26 mouse cellular contexts compared by ENCODE assay signal in genomic region chr11:71764743-71765142, GRCm38 (mm10). TPM values are rescaled to one million over a fixed set of nuclear protein-coding genes. Genes with fewer than 3 reads are reported as not detected.
A peak's percentile ranks its signal among the peaks of the same experiment; 100 is the strongest.
DNase-seq lines count a peak whose midpoint lies in the region; ATAC-seq and TF ChIP-seq lines count a peak whose summit lies in the region.
"Had no signal": no experiment of that assay in that cellular context is flagged by ENCODE, and none has a peak within 500 bp of the region (broad histone marks: within the 10 kb centered on the region; RNA-seq: fewer than 3 reads in every experiment).

No protein-coding gene starts in this region.

- intact Hi-C loops in gastrocnemius, adult 2 months (cut with DNase I) = no loop called here

- DNase-seq in forebrain, embryonic 10.5 days (ENCODE audit: extremely low spot score, low spot score) = no peak
- DNase-seq in hindbrain, postnatal 0 days (ENCODE audit: low spot score) = no peak
- no peak for DNase-seq in gastrocnemius, adult 2 months
- DNase-seq in frontal cortex, postnatal 10 days (ENCODE audit: low spot score in 2 of 2) = no peak
- DNase-seq: cerebellum, adult 11 months; cerebellum, adult 9-11 months; gastrocnemius, postnatal 25 days; heart, postnatal 4 days; kidney, adult 8-10 months; kidney, postnatal 10 days; lung, adult 18-20 months; lung, postnatal 14 days; right cerebral cortex, adult 18-20 months; thymus, postnatal 25 days had no signal

- no peak overlapping the region for H3K4me2 ChIP-seq in forebrain, embryonic 12.5 days
- H3K4me2 ChIP-seq in hindbrain, embryonic 13.5 days = no peak overlapping the region
- no peak overlapping the region for H3K4me2 ChIP-seq in hindbrain, postnatal 0 days (ENCODE audit: low read depth, low read length)
- H3K4me2 ChIP-seq in neural tube, embryonic 13.5 days = no peak overlapping the region
- H3K4me2 ChIP-seq in neural tube, embryonic 15.5 days = no peak overlapping the region
- H3K4me2 ChIP-seq: heart, embryonic 15.5 days; intestine, embryonic 15.5 days; limb, embryonic 13.5 days; liver, embryonic 12.5 days; stomach, embryonic 15.5 days had no signal

- TF ChIP-seq CTCF in hindbrain, postnatal 0 days (IDR thresholded peaks at IDR 0.05; ENCODE audit: low read depth) = no peak
- TF ChIP-seq CTCF in gastrocnemius, adult 2 months (IDR thresholded peaks at IDR 0.05) = no peak

- peaks cover 85% of the 10 kb centered on the region for H3K36me3 ChIP-seq in forebrain, embryonic 10.5 days (replicated peaks)
- peaks cover 54% of the 10 kb centered on the region for H3K36me3 ChIP-seq in forebrain, embryonic 12.5 days (replicated peaks)
- H3K36me3 ChIP-seq in hindbrain, embryonic 13.5 days = peaks cover 44% of the 10 kb centered on the region
- H3K36me3 ChIP-seq in hindbrain, postnatal 0 days (ENCODE audit: insufficient read depth, low read length) = peaks cover 13% of the 10 kb centered on the region; the same call in 1 of the 2 replicates
- H3K36me3 ChIP-seq in neural tube, embryonic 13.5 days = peaks cover 20% of the 10 kb centered on the region
- peaks cover 6% of the 10 kb centered on the region; the same call in 1 of the 2 replicates for H3K36me3 ChIP-seq in neural tube, embryonic 15.5 days
- H3K36me3 ChIP-seq: heart, embryonic 15.5 days; intestine, embryonic 15.5 days; limb, embryonic 13.5 days; liver, embryonic 12.5 days; stomach, embryonic 15.5 days had no signal

- H3K9me3 ChIP-seq in forebrain, embryonic 10.5 days = no peaks in the 10 kb centered on the region
- H3K9me3 ChIP-seq in forebrain, embryonic 12.5 days = no peaks in the 10 kb centered on the region
- H3K9me3 ChIP-seq in hindbrain, embryonic 13.5 days = no peaks in the 10 kb centered on the region
- H3K9me3 ChIP-seq in hindbrain, postnatal 0 days (ENCODE audit: low read length) = no peaks in the 10 kb centered on the region
- H3K9me3 ChIP-seq in neural tube, embryonic 13.5 days = no peaks in the 10 kb centered on the region
- no peaks in the 10 kb centered on the region for H3K9me3 ChIP-seq in neural tube, embryonic 15.5 days (replicated peaks)
- H3K9me3 ChIP-seq: heart, embryonic 15.5 days; intestine, embryonic 15.5 days; limb, embryonic 13.5 days; liver, embryonic 12.5 days; stomach, embryonic 15.5 days had no signal

- H3K27ac ChIP-seq in forebrain, embryonic 10.5 days = 0 out of 2 replicates have a peak overlapping the region, but pooled peaks have one; percentile 25
- H3K27ac ChIP-seq in forebrain, embryonic 12.5 days = no peak overlapping the region
- peak overlapping the region; percentile 79 for H3K27ac ChIP-seq in hindbrain, embryonic 13.5 days
- H3K27ac ChIP-seq in hindbrain, postnatal 0 days = no peak overlapping the region; the same call in 1 of the 2 replicates
- peak overlapping the region; percentile 83 for H3K27ac ChIP-seq in neural tube, embryonic 13.5 days (replicated peaks)
- H3K27ac ChIP-seq in neural tube, embryonic 15.5 days (replicated peaks) = no peak overlapping the region
- no peak overlapping the region for H3K27ac ChIP-seq in gastrocnemius, adult 2 months
- H3K27ac ChIP-seq: heart, embryonic 15.5 days; intestine, embryonic 15.5 days; limb, embryonic 13.5 days; liver, embryonic 12.5 days; stomach, embryonic 15.5 days had no signal

- WGBS in forebrain, embryonic 10.5 days = 79% methylated on average over 2 of the region's 2 CpGs
- WGBS in forebrain, embryonic 12.5 days = 92% methylated on average over 2 of the region's 2 CpGs
- WGBS in hindbrain, embryonic 13.5 days = 83% methylated on average over 2 of the region's 2 CpGs
- WGBS in hindbrain, postnatal 0 days = 83% methylated on average over 2 of the region's 2 CpGs
- WGBS in neural tube, embryonic 13.5 days = 85% methylated on average over 2 of the region's 2 CpGs
- 77% methylated on average over 2 of the region's 2 CpGs for WGBS in neural tube, embryonic 15.5 days

- no peaks in the 10 kb centered on the region for H3K27me3 ChIP-seq in forebrain, embryonic 10.5 days (ENCODE audit: poor library complexity, severe bottlenecking)
- H3K27me3 ChIP-seq in forebrain, embryonic 12.5 days = no peaks in the 10 kb centered on the region
- H3K27me3 ChIP-seq in hindbrain, embryonic 13.5 days = 0 out of 2 replicates have a peak, but pooled peaks cover 4% of the 10 kb centered on the region
- no peaks in the 10 kb centered on the region for H3K27me3 ChIP-seq in hindbrain, postnatal 0 days (ENCODE audit: insufficient read depth, low read length)
- no peaks in the 10 kb centered on the region for H3K27me3 ChIP-seq in neural tube, embryonic 13.5 days
- H3K27me3 ChIP-seq in neural tube, embryonic 15.5 days (replicated peaks) = no peaks in the 10 kb centered on the region
- H3K27me3 ChIP-seq: intestine, embryonic 15.5 days; limb, embryonic 13.5 days; liver, embryonic 12.5 days; stomach, embryonic 15.5 days had no signal

- H3K4me3 ChIP-seq in forebrain, embryonic 10.5 days = no peak overlapping the region
- no peak overlapping the region for H3K4me3 ChIP-seq in forebrain, embryonic 12.5 days (replicated peaks)
- H3K4me3 ChIP-seq in hindbrain, embryonic 13.5 days = no peak overlapping the region
- no peak overlapping the region for H3K4me3 ChIP-seq in hindbrain, postnatal 0 days (ENCODE audit: low read length)
- no peak overlapping the region for H3K4me3 ChIP-seq in neural tube, embryonic 13.5 days
- H3K4me3 ChIP-seq in neural tube, embryonic 15.5 days (replicated peaks) = no peak overlapping the region
- no peak overlapping the region for H3K4me3 ChIP-seq in gastrocnemius, adult 2 months
- H3K4me3 ChIP-seq: heart, embryonic 15.5 days; intestine, embryonic 15.5 days; limb, embryonic 13.5 days; liver, embryonic 12.5 days; myocyte; stomach, embryonic 15.5 days had no signal

- H3K4me1 ChIP-seq in forebrain, embryonic 10.5 days = peaks cover 39% of the 10 kb centered on the region
- peaks cover 52% of the 10 kb centered on the region for H3K4me1 ChIP-seq in forebrain, embryonic 12.5 days
- H3K4me1 ChIP-seq in hindbrain, embryonic 13.5 days (replicated peaks) = peaks cover 71% of the 10 kb centered on the region
- peaks cover 7% of the 10 kb centered on the region for H3K4me1 ChIP-seq in hindbrain, postnatal 0 days (ENCODE audit: insufficient read depth, low read length)
- peaks cover 65% of the 10 kb centered on the region for H3K4me1 ChIP-seq in neural tube, embryonic 13.5 days (replicated peaks)
- peaks cover 35% of the 10 kb centered on the region for H3K4me1 ChIP-seq in neural tube, embryonic 15.5 days
- H3K4me1 ChIP-seq: heart, embryonic 15.5 days; intestine, embryonic 15.5 days; limb, embryonic 13.5 days; liver, embryonic 12.5 days; stomach, embryonic 15.5 days had no signal

- H3K9ac ChIP-seq in forebrain, embryonic 12.5 days = no peak overlapping the region
- no peak overlapping the region for H3K9ac ChIP-seq in hindbrain, embryonic 13.5 days
- H3K9ac ChIP-seq in hindbrain, postnatal 0 days (replicated peaks; ENCODE audit: low read length) = no peak overlapping the region
- H3K9ac ChIP-seq in neural tube, embryonic 13.5 days = no peak overlapping the region
- H3K9ac ChIP-seq in neural tube, embryonic 15.5 days (replicated peaks) = no peak overlapping the region
- H3K9ac ChIP-seq: heart, embryonic 15.5 days; intestine, embryonic 15.5 days; limb, embryonic 13.5 days; liver, embryonic 12.5 days; stomach, embryonic 15.5 days had no signal

- no peak for ATAC-seq in forebrain, embryonic 12.5 days (ENCODE audit: low FRiP score)
- no peak for ATAC-seq in hindbrain, embryonic 13.5 days (ENCODE audit: low FRiP score)
- ATAC-seq in hindbrain, postnatal 0 days = no peak
- ATAC-seq in neural tube, embryonic 13.5 days (ENCODE audit: low read depth) = no peak
- ATAC-seq in neural tube, embryonic 15.5 days (ENCODE audit: low FRiP score) = no peak
- ATAC-seq: forebrain, embryonic 14.5 days; intestine, embryonic 15.5 days; liver, embryonic 12.5 days had no signal

RNA-seq across cellular contexts. Expression of gene Wscd1, which starts 15.0 kb away (rescaled TPM):
- 41.0 and 47.5 TPM in 2 replicates for polyA plus RNA-seq in forebrain, embryonic 10.5 days (2016; fragmentation: Nextera tagmentation; extraction: Ambion mirVana)
- polyA plus RNA-seq in forebrain, embryonic 12.5 days (2016; fragmentation: Nextera tagmentation; extraction: Ambion mirVana) = 58.3 and 65.1 TPM in 2 replicates
- polyA plus RNA-seq in hindbrain, embryonic 13.5 days (2015; fragmentation: Nextera tagmentation; extraction: Ambion mirVana) = 69.8 and 70.4 TPM in 2 replicates
- 188 and 209 TPM in 2 replicates for total RNA-seq in hindbrain, postnatal 0 days (2014; rRNA removed)
- polyA plus RNA-seq in hindbrain, postnatal 0 days (2015; fragmentation: Nextera tagmentation; extraction: Ambion mirVana) = 83.8 and 94.5 TPM in 2 replicates
- 50.6 and 53.1 TPM in 2 replicates for polyA plus RNA-seq in neural tube, embryonic 13.5 days (2015; fragmentation: Nextera tagmentation; extraction: Ambion mirVana)
- 57.7 and 62.1 TPM in 2 replicates for polyA plus RNA-seq in neural tube, embryonic 15.5 days (2015; fragmentation: Nextera tagmentation; extraction: Ambion mirVana)
- total RNA-seq in gastrocnemius, adult 2 months (2021) = 1 to 10 TPM; 1.8 to 2.4 TPM
- total RNA-seq: megakaryocyte-erythroid progenitor cell, adult 5-6 weeks had no signal

Comparison
In these comparisons a context has a peak if more than half of its experiments do, and no peak if none do; other contexts are left out.
1. H3K27ac ChIP-seq: peak in forebrain, embryonic 10.5 days (single experiment), hindbrain, embryonic 13.5 days (single experiment) and neural tube, embryonic 13.5 days (single experiment); none in forebrain, embryonic 12.5 days (single experiment), hindbrain, postnatal 0 days (single experiment), neural tube, embryonic 15.5 days (single experiment) and gastrocnemius, adult 2 months (single experiment).